Mouse (Mus musculus): Measurements from ENCODE around the gene Gba2. TPM values are rescaled to one million over a fixed set of nuclear protein-coding genes. Genes with fewer than 3 reads are reported as not detected.

The Gba2 gene
- total RNA-seq, 2 experiments from 2014 or later = 60.8 to 64.4 TPM

Other genes with a start within 250 kb of the Gba2 start
- 100 to 1,000 TPM; 122 to 123 TPM for gene Rusc2, start 196.9 kb downstream of the Gba2 start, total RNA-seq (2021)
- gene Fam166b, start 149.7 kb downstream of the Gba2 start, total RNA-seq (2021) = 1 to 10 TPM in 1 of 2 experiments, under 1 TPM in 1; 0.59 to 3.1 TPM
- gene Tesk1, start 136.9 kb downstream of the Gba2 start, total RNA-seq (2021) = 10 to 100 TPM; 74.1 to 77.6 TPM
- under 1 TPM in 1 of 2 experiments, not detected in 1; 0.22 TPM for gene Cd72, start 124.2 kb downstream of the Gba2 start, total RNA-seq (2021)
- gene Sit1, start 95.1 kb downstream of the Gba2 start, total RNA-seq (2021) = not detected
- 10 to 100 TPM; 23.5 to 28.1 TPM for gene Ccdc107, start 86.0 kb downstream of the Gba2 start, total RNA-seq (2021)
- gene Arhgef39, start 79.2 kb downstream of the Gba2 start, total RNA-seq (2021) = under 1 TPM; 0.27 to 0.70 TPM
- under 1 TPM; 0.22 to 0.35 TPM for gene Car9, start 71.9 kb downstream of the Gba2 start, total RNA-seq (2021)
- 1 to 10 TPM; 5.1 to 5.8 TPM for gene Tpm2, start 55.1 kb downstream of the Gba2 start, total RNA-seq (2021)
- 10 to 100 TPM; 58.8 to 71.2 TPM for gene Creb3, start 16.5 kb downstream of the Gba2 start, total RNA-seq (2021)
- 10 to 100 TPM; 40.9 to 47.3 TPM for gene Tln1, start 16.2 kb downstream of the Gba2 start, total RNA-seq (2021)
- 10 to 100 TPM; 40.9 to 42.7 TPM for gene Rgp1, start 158 bp downstream of the Gba2 start, total RNA-seq (2021)
- not detected for gene Msmp, start 5.6 kb upstream of the Gba2 start, total RNA-seq (2021)
- gene Npr2, start 53.1 kb upstream of the Gba2 start, total RNA-seq (2021) = 10 to 100 TPM; 44.3 to 58.4 TPM
- 1 to 10 TPM; 1.4 to 1.5 TPM for gene Spag8, start 74.7 kb upstream of the Gba2 start, total RNA-seq (2021)
- 10 to 100 TPM; 36.6 to 38.8 TPM for gene Hint2, start 77.6 kb upstream of the Gba2 start, total RNA-seq (2021)
- 10 to 100 TPM; 66.5 to 70.9 TPM for gene Tmem8b, start 90.1 kb upstream of the Gba2 start, total RNA-seq (2021)
- 1 to 10 TPM; 1.2 to 1.3 TPM for gene Fam221b, start 90.3 kb upstream of the Gba2 start, total RNA-seq (2021)
- not detected for gene Olfr70, start 121.9 kb upstream of the Gba2 start, total RNA-seq (2021)
- not detected for gene Olfr71, start 131.4 kb upstream of the Gba2 start, total RNA-seq (2021)
- 1 to 10 TPM in 1 of 2 experiments, under 1 TPM in 1; 0.54 to 1.2 TPM for gene Hrct1, start 148.3 kb upstream of the Gba2 start, total RNA-seq (2021)
- 1 to 10 TPM in 1 of 2 experiments, under 1 TPM in 1; 0.57 to 1.1 TPM for gene Spaar, start 151.2 kb upstream of the Gba2 start, total RNA-seq (2021)
- gene Olfr159, start 192.1 kb upstream of the Gba2 start, total RNA-seq (2021) = not detected
- gene Olfr156, start 245.0 kb upstream of the Gba2 start, total RNA-seq (2021) = not detected

Measured in layer of hippocampus, postnatal 25 days (tissue).